Mouse (Mus musculus): Measurements from ENCODE around the gene Vat1. TPM values are rescaled to one million over a fixed set of nuclear protein-coding genes. Genes with fewer than 3 reads are reported as not detected.

Gene Vat1
- total RNA-seq, 2 experiments from 2014 or later = 32.1 to 33.8 TPM

Small RNAs within 50 kb of the gene (microRNA-seq; reads per million reads assigned to microRNA genes)
- 0 to 0.74 reads per million in 2 experiments for gene Mir6929

Other genes with a start within 250 kb of the Vat1 start
- gene Ezh1, start 239.8 kb downstream of the Vat1 start, total RNA-seq (2021) = 10 to 100 TPM; 79.0 to 84.0 TPM
- 10 to 100 TPM; 62.2 to 72.8 TPM for gene Ramp2, start 220.2 kb downstream of the Vat1 start, total RNA-seq (2021)
- 10 to 100 TPM; 61.8 to 65.6 TPM for gene Vps25, start 212.5 kb downstream of the Vat1 start, total RNA-seq (2021)
- gene Wnk4, start 205.7 kb downstream of the Vat1 start, total RNA-seq (2021) = 10 to 100 TPM in 1 of 2 experiments, 1 to 10 TPM in 1; 9.8 to 10.4 TPM
- under 1 TPM; 0.30 to 0.47 TPM for gene Cntd1, start 187.2 kb downstream of the Vat1 start, total RNA-seq (2021)
- 100 to 1,000 TPM; 102 to 103 TPM for gene Coa3, start 187.1 kb downstream of the Vat1 start, total RNA-seq (2021)
- gene Becn1, start 163.9 kb downstream of the Vat1 start, total RNA-seq (2021) = 100 to 1,000 TPM; 211 to 217 TPM
- gene Psme3, start 150.0 kb downstream of the Vat1 start, total RNA-seq (2021) = 100 to 1,000 TPM; 118 to 127 TPM
- gene Aoc2, start 141.2 kb downstream of the Vat1 start, total RNA-seq (2021) = 1 to 10 TPM; 6.3 to 7.0 TPM
- under 1 TPM; 0.36 to 0.47 TPM for gene Aoc3, start 135.6 kb downstream of the Vat1 start, total RNA-seq (2021)
- not detected for gene G6pc, start 98.7 kb downstream of the Vat1 start, total RNA-seq (2021)
- gene Aarsd1, start 48.6 kb downstream of the Vat1 start, total RNA-seq (2021) = 10 to 100 TPM; 45.9 to 51.1 TPM
- 1 to 10 TPM; 6.3 to 6.4 TPM for gene Gm27029, start 41.4 kb downstream of the Vat1 start, total RNA-seq (2021)
- 10 to 100 TPM; 36.5 to 36.8 TPM for gene Rundc1, start 41.1 kb downstream of the Vat1 start, total RNA-seq (2021)
- gene Ptges3l, start 40.9 kb downstream of the Vat1 start, total RNA-seq (2021) = 1 to 10 TPM in 1 of 2 experiments, under 1 TPM in 1; 0.99 to 2.0 TPM
- 10 to 100 TPM; 40.7 to 42.5 TPM for gene Rpl27, start 23.9 kb downstream of the Vat1 start, total RNA-seq (2021)
- 1 to 10 TPM; 2.4 to 2.7 TPM for gene Ifi35, start 17.8 kb downstream of the Vat1 start, total RNA-seq (2021)
- gene Rnd2, start 1.2 kb downstream of the Vat1 start, total RNA-seq (2021) = 100 to 1,000 TPM; 111 to 120 TPM
- 1 to 10 TPM in 1 of 2 experiments, under 1 TPM in 1; 0.56 to 1.0 TPM for gene Brca1, start 85.7 kb upstream of the Vat1 start, total RNA-seq (2021)
- 100 to 1,000 TPM; 134 to 138 TPM for gene Nbr1, start 85.9 kb upstream of the Vat1 start, total RNA-seq (2021)
- gene Tmem106a, start 116.0 kb upstream of the Vat1 start, total RNA-seq (2021) = 1 to 10 TPM; 1.2 to 2.0 TPM
- not detected for gene Gm11634, start 133.0 kb upstream of the Vat1 start, total RNA-seq (2021)
- gene Rdm1, start 161.0 kb upstream of the Vat1 start, total RNA-seq (2021) = 10 to 100 TPM; 12.0 to 15.0 TPM
- 10 to 100 TPM; 16.8 to 32.1 TPM for gene Arl4d, start 199.3 kb upstream of the Vat1 start, total RNA-seq (2021)